Mouse (Mus musculus) CD4-positive helper T cell, adult 2 months (primary cell): Measurements from ENCODE around the gene Ubtd2.

Experiments used
- DNase-seq: peaks from one replicate; pipeline ENCODE4 v3.0.0-alpha.2; 2012; ENCODE audit warnings: low read depth, missing footprints, low spot score

The Ubtd2 gene

GRCm38 (mm10) chr11:32563660-32564059 lies 108.5 kb downstream of the Ubtd2 start:
- peak; percentile 37 for DNase-seq

- no peak for DNase-seq
Observed at GRCm38 (mm10) chr11:32564629-32565028, 109.5 kb downstream of the Ubtd2 start.

GRCm38 (mm10) chr11:32565088-32565487 lies 109.9 kb downstream of the Ubtd2 start:
- DNase-seq, result peak; percentile 45

- no peak for DNase-seq
Observed at GRCm38 (mm10) chr11:32566184-32566583, 111.0 kb downstream of the Ubtd2 start.
